Mouse (Mus musculus): ENCODE data around the gene Tmigd3.

DNA sequence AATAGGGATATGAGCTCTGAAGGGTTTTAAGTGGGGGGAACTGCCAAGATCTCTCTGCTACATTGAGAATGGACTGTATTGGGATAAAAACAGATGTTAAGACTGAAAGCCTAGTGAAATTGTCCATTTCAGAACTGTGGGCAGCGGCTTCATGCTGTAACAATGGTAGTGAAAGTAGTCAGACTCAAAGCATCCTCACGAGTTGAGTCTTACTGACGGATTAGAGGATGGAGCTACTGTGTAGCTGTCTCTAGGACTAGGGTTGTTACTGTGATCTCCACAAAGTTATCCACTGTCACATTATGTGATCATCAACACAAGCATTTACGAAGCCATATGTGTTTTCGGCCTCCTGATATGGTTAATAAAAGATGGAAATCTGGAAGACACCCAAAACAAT, 87.5 kb downstream of the Tmigd3 start:
- no peak for TF ChIP-seq POLR2A (IDR thresholded peaks at IDR 0.05; ENCODE audit: low read depth, low read length)
- TF ChIP-seq CTCF (IDR thresholded peaks at IDR 0.05; ENCODE audit: extremely low read depth, insufficient read depth, insufficient read length, insufficient replicate concordance): no peak
